Mouse (Mus musculus): Measurements from ENCODE around the gene Tchp.

Tchp gene

GRCm38 (mm10) chr5:114698044-114698746 lies 9.4 kb upstream of the Tchp start:
- DNase-seq: no peak

- no peak for DNase-seq
These were observed 8.5 kb upstream of the Tchp start for GRCm38 (mm10) chr5:114699015-114699414.

DNA sequence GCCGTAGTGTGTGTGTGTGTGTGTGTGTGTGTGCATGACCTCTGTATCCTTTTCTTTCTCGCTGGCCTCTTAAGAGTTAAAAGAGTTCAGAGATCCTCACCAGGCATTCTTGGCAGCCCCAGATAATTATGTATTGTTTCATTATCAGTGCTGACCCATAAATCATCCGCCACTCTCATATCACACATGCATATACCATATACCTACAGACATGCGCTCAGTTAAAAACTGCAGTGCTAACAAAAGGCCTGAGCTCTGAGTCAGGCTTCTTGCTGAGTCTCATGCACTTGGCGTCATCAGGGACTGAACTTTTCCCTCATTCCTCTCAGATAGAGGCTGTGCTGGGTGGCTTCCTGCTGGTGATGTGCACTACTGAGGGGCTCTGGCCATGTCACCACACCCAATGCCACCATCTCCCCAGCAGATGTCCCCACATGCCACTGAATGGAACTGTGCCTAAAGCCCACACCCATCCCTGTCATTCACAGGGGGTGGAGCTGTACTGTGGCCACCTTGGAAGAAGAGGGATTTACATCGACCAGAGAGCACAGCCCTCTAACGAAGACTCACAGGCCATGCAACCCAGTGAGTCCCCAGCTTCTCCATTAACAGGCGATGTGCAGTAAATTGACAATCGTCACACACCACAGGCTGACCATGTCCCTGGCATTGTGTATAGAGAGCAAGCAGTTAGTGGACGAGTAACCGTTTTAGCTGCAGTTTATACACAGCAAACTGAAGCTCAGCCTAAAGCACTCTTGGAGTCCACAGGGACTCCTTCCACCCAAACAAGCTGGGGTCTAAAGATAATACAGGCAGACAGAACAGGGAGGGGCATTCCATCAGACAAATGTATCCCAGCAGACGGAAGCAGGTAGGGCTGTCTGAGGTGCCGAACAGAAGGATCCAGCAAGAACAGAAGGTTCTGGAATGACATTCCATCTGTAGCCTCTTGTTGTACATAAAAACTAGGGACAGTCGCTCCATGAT lies 4.9 kb upstream of the Tchp start:
- DNase-seq: no peak

- DNase-seq: no peak
These were observed 931 bp downstream of the Tchp start for GRCm38 (mm10) chr5:114708491-114708890.

GRCm38 (mm10) chr5:114709357-114709756 lies 1.8 kb downstream of the Tchp start:
- DNase-seq: no peak

DNA sequence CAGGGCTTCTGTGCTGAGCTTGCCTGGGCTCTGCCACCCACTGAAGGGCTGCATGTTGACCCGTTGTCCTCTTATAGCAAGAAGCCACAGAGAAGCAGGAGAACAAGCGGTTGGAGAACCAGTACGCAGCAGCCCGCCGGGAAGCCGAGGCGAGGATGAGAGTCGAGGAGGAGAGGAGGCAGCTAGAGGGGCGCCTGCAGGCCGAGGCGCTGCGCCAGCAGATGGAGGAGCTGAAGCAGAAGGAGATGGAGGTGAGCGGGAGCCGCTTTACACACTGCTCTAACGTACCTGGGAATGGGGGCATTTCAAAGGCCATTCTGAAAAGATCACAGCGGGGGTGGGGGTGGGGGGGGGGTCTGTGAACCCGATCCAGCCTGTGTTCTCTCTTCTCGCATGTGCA lies 7.0 kb downstream of the Tchp start:
- no peak for DNase-seq

GRCm38 (mm10) chr5:114717292-114717691 lies 9.7 kb downstream of the Tchp start:
- DNase-seq: no peak

- DNase-seq: no peak
These were observed 10.4 kb downstream of the Tchp start for GRCm38 (mm10) chr5:114717937-114718336.

- DNase-seq: no peak
These were observed 10.9 kb downstream of the Tchp start for GRCm38 (mm10) chr5:114718483-114718882.

- no peak for DNase-seq
These were observed 11.7 kb downstream of the Tchp start for GRCm38 (mm10) chr5:114719003-114719927.

- no peak for DNase-seq
These were observed 12.3 kb downstream of the Tchp start for GRCm38 (mm10) chr5:114719928-114720270.

GRCm38 (mm10) chr5:114720784-114721183 lies 13.2 kb downstream of the Tchp start:
- DNase-seq: no peak

DNA sequence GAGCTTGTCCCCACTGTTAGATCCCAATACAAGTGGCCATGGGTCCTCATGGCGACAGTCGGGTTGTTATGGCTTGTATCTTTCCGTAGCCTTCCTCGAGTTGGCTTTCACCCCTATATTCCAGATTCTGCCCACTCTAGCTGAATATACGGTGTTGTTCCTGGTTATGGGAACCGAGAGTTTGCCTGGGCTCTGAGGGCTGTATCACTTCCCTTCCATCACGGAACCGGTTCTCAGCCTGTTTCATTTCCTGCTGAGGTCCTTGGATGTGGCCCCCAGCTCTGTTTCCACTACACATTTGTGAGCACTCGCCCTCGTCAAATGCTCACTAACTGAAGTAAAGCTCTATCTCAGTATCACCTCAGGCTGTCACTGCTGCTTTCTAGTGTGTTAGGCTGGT lies 14.4 kb downstream of the Tchp start:
- no peak for DNase-seq

- DNase-seq: no peak
These were observed 15.3 kb downstream of the Tchp start for GRCm38 (mm10) chr5:114722846-114723245.

DNA sequence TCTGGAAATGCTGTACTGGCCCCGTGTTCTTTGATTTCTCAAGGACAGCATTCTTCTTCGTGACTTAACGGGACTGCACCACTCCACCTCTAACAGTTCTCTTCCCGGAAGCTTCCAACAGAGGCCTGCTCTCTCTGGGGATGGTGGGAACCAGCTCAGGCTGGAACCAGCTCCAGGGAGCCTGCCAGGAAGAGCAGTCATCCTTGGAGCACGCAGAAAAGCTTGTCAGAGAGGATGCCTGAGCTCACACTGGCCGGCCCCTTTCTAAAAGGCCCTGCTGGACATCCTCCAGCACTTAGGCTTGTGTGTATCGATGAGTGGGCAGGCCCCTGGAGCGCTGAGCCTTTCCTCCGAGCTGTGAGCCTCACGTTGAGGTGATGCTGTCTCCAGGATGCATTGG lies 20.6 kb downstream of the Tchp start:
- no peak for DNase-seq

GRCm38 (mm10) chr5:114730129-114730528 lies 22.6 kb downstream of the Tchp start:
- DNase-seq: no peak

DNA sequence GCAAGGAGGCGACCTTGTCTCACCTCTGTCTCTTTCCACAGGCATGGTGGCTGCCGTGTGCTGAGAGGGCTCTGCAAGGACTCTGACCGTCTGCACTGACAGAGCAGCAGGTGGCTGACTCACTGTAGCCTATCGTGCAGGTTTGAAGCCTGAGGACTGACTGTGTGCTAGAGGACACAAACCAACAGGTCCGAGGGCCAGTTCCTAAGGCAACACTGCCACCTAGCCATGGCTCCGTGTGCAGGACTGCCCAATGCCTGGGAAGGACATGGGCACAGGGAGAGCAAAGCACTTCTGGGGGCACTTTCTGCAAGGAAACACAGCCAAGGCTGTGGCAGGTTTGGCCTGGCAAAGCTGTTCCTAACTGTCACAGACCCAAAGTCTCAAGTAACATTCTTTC lies 23.9 kb downstream of the Tchp start:
- no peak for DNase-seq

GRCm38 (mm10) chr5:114731969-114732368 lies 24.4 kb downstream of the Tchp start:
- DNase-seq: no peak

- no peak for DNase-seq
These were observed 26.0 kb downstream of the Tchp start for GRCm38 (mm10) chr5:114733606-114734005.

DNA sequence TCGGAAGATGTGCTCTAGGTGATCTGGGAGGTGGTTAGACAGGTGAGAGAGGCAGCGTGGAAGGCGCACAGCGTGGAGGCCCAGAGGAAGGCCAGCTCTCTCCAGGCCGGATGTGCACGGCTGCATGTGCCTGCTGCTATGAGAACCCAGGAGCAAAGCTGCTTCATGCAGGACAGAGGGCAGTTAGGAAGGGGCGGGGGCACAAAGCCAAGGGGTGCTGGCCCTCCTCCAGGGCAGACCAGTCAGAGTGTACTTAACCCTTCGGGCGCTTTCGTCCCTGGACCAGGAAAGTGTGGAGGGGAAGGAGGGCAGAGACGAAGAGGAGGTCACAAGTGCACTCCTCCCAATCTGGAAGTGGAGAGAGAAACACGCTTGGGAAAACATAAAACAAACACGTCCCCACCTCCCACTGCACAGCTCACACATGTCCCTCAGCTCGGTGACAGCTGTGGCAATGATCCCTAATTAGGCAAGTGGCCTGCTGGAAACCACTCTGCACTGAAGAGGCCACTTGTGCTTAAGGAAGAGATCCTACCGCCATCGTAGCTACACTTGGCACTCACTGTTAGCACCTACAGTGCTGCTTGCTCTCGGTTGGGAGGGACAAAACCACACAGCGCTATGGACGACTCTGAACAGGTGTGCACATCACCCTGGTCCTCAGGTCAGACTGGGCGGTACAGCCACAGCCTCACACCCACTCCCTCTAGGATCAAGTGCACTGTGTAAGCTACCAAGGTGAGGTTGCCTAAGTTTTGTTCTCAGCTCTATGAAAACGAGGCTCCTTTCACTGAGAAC lies 29.7 kb downstream of the Tchp start:
- no peak for DNase-seq

- DNase-seq: no peak
These were observed 31.2 kb downstream of the Tchp start for GRCm38 (mm10) chr5:114738707-114739241.

DNA sequence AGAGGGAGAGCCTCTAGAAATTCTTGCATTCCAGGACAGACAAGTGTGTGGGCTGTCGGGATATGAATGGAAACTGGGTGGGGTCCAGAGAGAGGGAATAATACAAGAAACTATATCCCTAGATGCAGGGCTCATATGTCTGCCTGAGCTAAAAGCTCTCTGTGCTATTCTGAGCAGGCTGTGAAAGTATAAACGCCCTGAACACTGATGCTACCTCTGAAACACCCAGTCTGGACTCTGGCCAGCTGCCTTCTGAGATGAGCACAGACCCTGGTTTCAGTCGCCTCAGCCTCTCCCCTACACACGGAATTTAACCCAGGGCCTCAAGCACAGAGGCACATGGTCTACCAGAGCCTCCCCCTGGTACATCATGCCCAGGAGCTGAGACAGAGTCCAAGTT lies 33.0 kb downstream of the Tchp start:
- no peak for DNase-seq
